Mouse (Mus musculus): ENCODE results near the gene Krt32. TPM values are rescaled to one million over a fixed set of nuclear protein-coding genes. Genes with fewer than 3 reads are reported as not detected.

Krt32 gene
- total RNA-seq, 2 experiments from 2014 or later = not detected

GRCm38 (mm10) chr11:100050451-100050850, 37.6 kb downstream of the Krt32 start, which contains the start of gene Krt31:
Gene Krt31, minus strand, starts transcription at chr11:100050551.
- no peak for DNase-seq

GRCm38 (mm10) chr11:100047193-100047592, 40.8 kb downstream of the Krt32 start:
- no peak for DNase-seq

- DNase-seq = no peak
These were observed 41.6 kb downstream of the Krt32 start for GRCm38 (mm10) chr11:100046303-100046866.

- no peak for DNase-seq
These were observed 46.6 kb downstream of the Krt32 start, which contains the start of gene Krt34 for GRCm38 (mm10) chr11:100041454-100041853. Gene Krt34, minus strand, starts transcription at chr11:100041554.

Other genes with a start within 250 kb of the Krt32 start
- gene Krtap4-16, start 236.6 kb downstream of the Krt32 start, total RNA-seq (2021) = not detected
- gene Gm11568, start 230.3 kb downstream of the Krt32 start, total RNA-seq (2021) = not detected
- not detected for gene Gm11559, start 223.8 kb downstream of the Krt32 start, total RNA-seq (2021)
- not detected for gene Krtap9-1, start 214.8 kb downstream of the Krt32 start, total RNA-seq (2021)
- gene Gm11567, start 209.0 kb downstream of the Krt32 start, total RNA-seq (2021) = not detected
- gene Krtap31-1, start 180.3 kb downstream of the Krt32 start, total RNA-seq (2021) = not detected
- not detected for gene Gm11565, start 173.5 kb downstream of the Krt32 start, total RNA-seq (2021)
- not detected for gene Krtap31-2, start 151.9 kb downstream of the Krt32 start, total RNA-seq (2021)
- gene Krtap9-5, start 139.8 kb downstream of the Krt32 start, total RNA-seq (2021) = not detected
- not detected for gene Krtap29-1, start 109.2 kb downstream of the Krt32 start, total RNA-seq (2021)
- not detected for gene Krtap16-1, start 101.6 kb downstream of the Krt32 start, total RNA-seq (2021)
- gene Krtap17-1, start 94.2 kb downstream of the Krt32 start, total RNA-seq (2021) = not detected
- not detected for gene Krt33a, start 72.0 kb downstream of the Krt32 start, total RNA-seq (2021)
- gene Krt33b, start 58.4 kb downstream of the Krt32 start, total RNA-seq (2021) = not detected
- gene Krt34, start 46.7 kb downstream of the Krt32 start, total RNA-seq (2021) = not detected
- not detected for gene Krt31, start 37.7 kb downstream of the Krt32 start, total RNA-seq (2021)
- not detected for gene Krt35, start 8.0 kb upstream of the Krt32 start, total RNA-seq (2021)
- gene Krt36, start 17.4 kb upstream of the Krt32 start, total RNA-seq (2021) = under 1 TPM in 1 of 2 experiments, not detected in 1; 0.16 TPM
- gene Krt13, start 33.3 kb upstream of the Krt32 start, total RNA-seq (2021) = not detected
- not detected for gene Krt15, start 47.7 kb upstream of the Krt32 start, total RNA-seq (2021)
- gene Krt19, start 60.4 kb upstream of the Krt32 start, total RNA-seq (2021) = under 1 TPM in 1 of 2 experiments, not detected in 1; 0.28 TPM
- not detected for gene Krt9, start 105.0 kb upstream of the Krt32 start, total RNA-seq (2021)
- gene Krt14, start 119.3 kb upstream of the Krt32 start, total RNA-seq (2021) = not detected
- not detected for gene Krt16, start 160.7 kb upstream of the Krt32 start, total RNA-seq (2021)
- not detected for gene Krt17, start 172.8 kb upstream of the Krt32 start, total RNA-seq (2021)
- gene Krt42, start 181.6 kb upstream of the Krt32 start, total RNA-seq (2021) = not detected
- gene Eif1, start 231.7 kb upstream of the Krt32 start, total RNA-seq (2021) = 1,000 to 10,000 TPM; 1,016 to 1,083 TPM
- not detected for gene Gast, start 246.2 kb upstream of the Krt32 start, total RNA-seq (2021)